Mouse (Mus musculus) liver, embryonic 14.5 days (tissue): ENCODE data around the gene Kcng4. TPM values are rescaled to one million over a fixed set of nuclear protein-coding genes. Genes with fewer than 3 reads are reported as not detected.

ENCODE experiments used
- ATAC-seq: fragments of 200-750 bp; cut with Nextera tagmentation; 2 replicates; pipeline ENCODE4 v1.8.0; 2017; ENCODE audit warnings: moderate number of reproducible peaks, mild to moderate bottlenecking, moderate library complexity; ENCODE audit not compliant: insufficient read depth
- DNase-seq, 3 experiments: peaks; one replicate each; pipeline ENCODE4 v3.0.0-alpha.2; 2012 to 2013; ENCODE audit warnings: low read depth in 3 of 3, low spot score in 3 of 3
- H3K27ac ChIP-seq: fragments of 300-500 bp; sonication (generic); 2 replicates; pipeline ENCODE4 v1.5.1; 2014; ENCODE audit warnings: moderate library complexity, mild to moderate bottlenecking, control low read depth, inconsistent platforms
- H3K27me3 ChIP-seq: fragments of 300-500 bp; sonication (generic); 2 replicates; pipeline ENCODE4 v1.6.1; 2014; ENCODE audit warnings: mild to moderate bottlenecking, low read length, moderate library complexity; ENCODE audit not compliant: control insufficient read depth, insufficient read depth
- H3K36me3 ChIP-seq: fragments of 300-500 bp; sonication (generic); replicated peaks from 2 replicates; pipeline ENCODE4 v1.6.1; 2014; ENCODE audit warnings: low read depth; ENCODE audit not compliant: control insufficient read depth, insufficient read depth
- H3K4me1 ChIP-seq, 2 experiments: fragments of 200-500 bp in 1 of 2; fragments of 300-500 bp in 1 of 2; sonication (generic) in 1 of 2; replicated peaks; 2 replicates each; pipeline ENCODE4 v1.6.1; 2012 to 2014; ENCODE audit warnings: antibody characterized with exemption in 1 of 2, inconsistent platforms in 1 of 2, low read length in 1 of 2; ENCODE audit not compliant: control insufficient read depth in 2 of 2, insufficient read depth in 2 of 2
- H3K4me2 ChIP-seq: fragments of 300-500 bp; sonication (generic); 2 replicates; pipeline ENCODE4 v1.6.1; 2014; ENCODE audit warnings: low read depth, mild to moderate bottlenecking, control low read depth, moderate library complexity
- H3K4me3 ChIP-seq, 2 experiments: fragments of 200-500 bp in 1 of 2; fragments of 300-500 bp in 1 of 2; sonication (generic) in 1 of 2; 2 replicates each; pipeline ENCODE4 v1.5.1; 2012 to 2014; ENCODE audit warnings: low read depth in 2 of 2, low read length in 2 of 2, mild to moderate bottlenecking in 2 of 2, control low read depth in 1 of 2, inconsistent platforms in 1 of 2, moderate library complexity in 1 of 2; ENCODE audit not compliant: insufficient read depth in 1 of 2
- H3K9ac ChIP-seq: fragments of 300-500 bp; sonication (generic); replicated peaks from 2 replicates; pipeline ENCODE4 v1.6.1; 2014; ENCODE audit warnings: mild to moderate bottlenecking, control low read depth, moderate library complexity
- H3K9me3 ChIP-seq: fragments of 300-500 bp; sonication (generic); 2 replicates; pipeline ENCODE4 v1.6.1; 2016; ENCODE audit warnings: low read length, mixed read lengths; ENCODE audit not compliant: control insufficient read depth
- CTCF ChIP-seq: IDR thresholded peaks from 2 replicates; pipeline ENCODE4 v1.5.1; 2016; ENCODE audit warnings: antibody characterized with exemption, low read depth, control low read depth
- EP300 ChIP-seq: IDR thresholded peaks from 2 replicates; pipeline ENCODE4 v1.6.1; 2016; ENCODE audit warnings: antibody characterized with exemption, low read depth
- WGBS: fragments of 180-500 bp; shearing (Covaris S2); extraction: QIAGEN DNeasy Blood & Tissue Kit; methylation state at CpG from one replicate; pipeline ENCODE4 v1.1.7; 2014; ENCODE audit not compliant: insufficient replicate concordance; 5-methylcytosine and 5-hydroxymethylcytosine counted together
- polyA plus RNA-seq, 2 experiments: library from polyadenylated mRNA; depleted of rRNA in 1 of 2; stranded (reverse) in 1 of 2; unstranded in 1 of 2; fragments of >200 nt; fragmentation: Nextera tagmentation in 1 of 2; extraction: Ambion mirVana in 1 of 2; gene quantifications; 2 replicates each; pipeline versions ENCODE4 v1.2.1 to v1.2.3; 2012 to 2014

Kcng4 gene
- polyA plus RNA-seq, 2 experiments = not detected

- ATAC-seq = no peak; the same call in 1 of the 2 replicates
- no peak for DNase-seq
- Histone ChIP-seq H3K9me3 (no peaks in the 10 kb centered on the region), H3K4me1 (peaks cover 14 to 23% of the 10 kb centered on the region in 2 experiments; a peak in 3 of 4 replicates), H3K27me3 (no peaks in the 10 kb centered on the region), H3K9ac (peak overlapping the region; percentile 52; the same call in 1 of the 2 replicates), H3K36me3 (no peaks in the 10 kb centered on the region), H3K27ac (no peak overlapping the region), H3K4me3 (peak overlapping the region; percentile 71 to 73), H3K4me2 (peak overlapping the region; percentile 95)
- WGBS = 3% methylated on average over 16 of the region's 16 CpGs
- TF ChIP-seq EP300 (no peak), CTCF (no peak)
These were observed 60.1 kb downstream of the Kcng4 start for GRCm38 (mm10) chr8:119575366-119575726.

- TF ChIP-seq EP300 (no peak), CTCF (peak; percentile 37)
- Histone ChIP-seq H3K9ac (peak within 1 kb of the TSS; percentile 67), H3K27ac (peak within 1 kb of the TSS; percentile 6), H3K9me3 (no peaks in the 10 kb centered on the region), H3K4me3 (peak within 1 kb of the TSS; percentile 71 to 73), H3K27me3 (no peaks in the 10 kb centered on the region), H3K4me2 (peak within 1 kb of the TSS; percentile 95), H3K36me3 (no peaks in the 10 kb centered on the region), H3K4me1 (peaks cover 11 to 19% of the 10 kb centered on the region in 2 experiments; a peak in 3 of 4 replicates)
- DNase-seq (peak; percentile 82 to 84 (median 84)), ATAC-seq (peak; percentile 89)
- WGBS = under 1% methylated on average over 81 of the region's 97 CpGs
These were observed 60.8 kb downstream of the Kcng4 start, which contains the start of the genes Hsdl1 and Dnaaf1 for GRCm38 (mm10) chr8:119574437-119575365. Hsdl1 (minus strand) TSS chr8:119575183. Dnaaf1 (plus strand) TSS chr8:119575235.

Other genes starting within 250 kb of the Kcng4 start
- gene Mlycd, start 240.8 kb downstream of the Kcng4 start, polyA plus RNA-seq (2012; rRNA removed) = 6.0 and 6.4 TPM in 2 replicates
- 8.1 and 9.6 TPM in 2 replicates for gene Mlycd, start 240.8 kb downstream of the Kcng4 start, polyA plus RNA-seq (2014; fragmentation: Nextera tagmentation; extraction: Ambion mirVana)
- gene Osgin1, start 201.6 kb downstream of the Kcng4 start, polyA plus RNA-seq (2012; rRNA removed) = 18.8 and 23.0 TPM in 2 replicates
- gene Osgin1, start 201.6 kb downstream of the Kcng4 start, polyA plus RNA-seq (2014; fragmentation: Nextera tagmentation; extraction: Ambion mirVana) = 16.0 and 17.0 TPM in 2 replicates
- 0.06 and 0.14 TPM in 2 replicates for gene Necab2, start 189.0 kb downstream of the Kcng4 start, polyA plus RNA-seq (2012; rRNA removed)
- not detected in 2 replicates for gene Necab2, start 189.0 kb downstream of the Kcng4 start, polyA plus RNA-seq (2014; fragmentation: Nextera tagmentation; extraction: Ambion mirVana)
- 0.02 TPM in 1 of 2 replicates, not detected in the other for gene Slc38a8, start 134.0 kb downstream of the Kcng4 start, polyA plus RNA-seq (2012; rRNA removed)
- gene Slc38a8, start 134.0 kb downstream of the Kcng4 start, polyA plus RNA-seq (2014; fragmentation: Nextera tagmentation; extraction: Ambion mirVana) = not detected in 2 replicates
- 18.2 and 23.7 TPM in 2 replicates for gene Mbtps1, start 76.9 kb downstream of the Kcng4 start, polyA plus RNA-seq (2012; rRNA removed)
- 19.6 and 21.4 TPM in 2 replicates for gene Mbtps1, start 76.9 kb downstream of the Kcng4 start, polyA plus RNA-seq (2014; fragmentation: Nextera tagmentation; extraction: Ambion mirVana)
- 6.9 and 7.5 TPM in 2 replicates for gene Hsdl1, start 60.5 kb downstream of the Kcng4 start, polyA plus RNA-seq (2012; rRNA removed)
- gene Hsdl1, start 60.5 kb downstream of the Kcng4 start, polyA plus RNA-seq (2014; fragmentation: Nextera tagmentation; extraction: Ambion mirVana) = 17.0 and 19.3 TPM in 2 replicates
- 0.03 and 0.06 TPM in 2 replicates for gene Dnaaf1, start 60.4 kb downstream of the Kcng4 start, polyA plus RNA-seq (2012; rRNA removed)
- 0.04 and 0.13 TPM in 2 replicates for gene Dnaaf1, start 60.4 kb downstream of the Kcng4 start, polyA plus RNA-seq (2014; fragmentation: Nextera tagmentation; extraction: Ambion mirVana)
- 6.6 and 6.9 TPM in 2 replicates for gene Taf1c, start 30.5 kb downstream of the Kcng4 start, polyA plus RNA-seq (2012; rRNA removed)
- 4.7 and 5.2 TPM in 2 replicates for gene Taf1c, start 30.5 kb downstream of the Kcng4 start, polyA plus RNA-seq (2014; fragmentation: Nextera tagmentation; extraction: Ambion mirVana)
- gene Adad2, start 22.9 kb downstream of the Kcng4 start, polyA plus RNA-seq (2012; rRNA removed) = not detected in 2 replicates
- not detected in 2 replicates for gene Adad2, start 22.9 kb downstream of the Kcng4 start, polyA plus RNA-seq (2014; fragmentation: Nextera tagmentation; extraction: Ambion mirVana)
- gene Wfdc1, start 30.7 kb upstream of the Kcng4 start, polyA plus RNA-seq (2012; rRNA removed) = 0.95 and 0.99 TPM in 2 replicates
- gene Wfdc1, start 30.7 kb upstream of the Kcng4 start, polyA plus RNA-seq (2014; fragmentation: Nextera tagmentation; extraction: Ambion mirVana) = 1.3 and 2.1 TPM in 2 replicates
- 0.08 and 0.11 TPM in 2 replicates for gene Atp2c2, start 64.3 kb upstream of the Kcng4 start, polyA plus RNA-seq (2012; rRNA removed)
- gene Atp2c2, start 64.3 kb upstream of the Kcng4 start, polyA plus RNA-seq (2014; fragmentation: Nextera tagmentation; extraction: Ambion mirVana) = 0.08 and 0.10 TPM in 2 replicates
- 2.7 and 2.8 TPM in 2 replicates for gene Tldc1, start 142.7 kb upstream of the Kcng4 start, polyA plus RNA-seq (2012; rRNA removed)
- 1.3 and 2.0 TPM in 2 replicates for gene Tldc1, start 142.7 kb upstream of the Kcng4 start, polyA plus RNA-seq (2014; fragmentation: Nextera tagmentation; extraction: Ambion mirVana)
- 57.0 and 59.6 TPM in 2 replicates for gene Cotl1, start 204.9 kb upstream of the Kcng4 start, polyA plus RNA-seq (2012; rRNA removed)
- gene Cotl1, start 204.9 kb upstream of the Kcng4 start, polyA plus RNA-seq (2014; fragmentation: Nextera tagmentation; extraction: Ambion mirVana) = 77.7 and 88.7 TPM in 2 replicates
- 2.5 TPM in 2 replicates for gene Klhl36, start 226.6 kb upstream of the Kcng4 start, polyA plus RNA-seq (2012; rRNA removed)
- gene Klhl36, start 226.6 kb upstream of the Kcng4 start, polyA plus RNA-seq (2014; fragmentation: Nextera tagmentation; extraction: Ambion mirVana) = 2.7 and 3.3 TPM in 2 replicates